12 mouse cellular contexts compared by ENCODE assay signal in the genomic region with DNA sequence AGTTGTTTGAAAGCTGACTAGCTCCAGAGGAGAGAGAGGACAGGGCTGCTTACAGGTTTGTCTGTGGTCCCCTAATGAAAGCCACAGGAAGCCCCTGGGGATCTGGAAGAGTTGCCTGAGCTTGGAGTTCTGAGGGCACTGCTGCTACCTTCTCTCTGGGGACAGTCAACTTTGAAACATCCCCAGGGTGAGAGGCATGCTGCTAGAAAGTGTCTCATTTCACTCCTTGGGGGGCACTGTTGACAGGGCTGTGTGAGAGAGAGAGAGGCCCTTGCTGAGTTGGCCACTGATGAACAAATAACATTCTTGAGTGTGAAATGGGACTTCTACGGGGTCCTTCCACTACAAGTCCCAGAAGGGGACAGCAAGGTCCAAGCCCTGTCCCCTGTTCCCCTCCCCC. TPM values are rescaled to one million over a fixed set of nuclear protein-coding genes. Genes with fewer than 3 reads are reported as not detected.
A peak's percentile ranks its signal among the peaks of the same experiment; 100 is the strongest.
DNase-seq lines count a peak whose midpoint lies in the region; ATAC-seq lines count a peak whose summit lies in the region.
"Had no signal": no experiment of that assay in that cellular context is flagged by ENCODE, and none has a peak within 500 bp of the region (broad histone marks: within the 10 kb centered on the region; RNA-seq: fewer than 3 reads in every experiment).

No protein-coding gene starts in this region.

- peaks cover 23% of the 10 kb centered on the region for H3K4me1 ChIP-seq in limb, embryonic 11.5 days (ENCODE audit: control insufficient read depth, insufficient read depth, low read length)
- peaks cover 31% of the 10 kb centered on the region for H3K4me1 ChIP-seq in limb, embryonic 10.5 days
- H3K4me1 ChIP-seq in embryonic facial prominence, embryonic 12.5 days: peaks cover 27% of the 10 kb centered on the region
- peaks cover 47% of the 10 kb centered on the region for H3K4me1 ChIP-seq in limb, embryonic 13.5 days

- no peaks in the 10 kb centered on the region for H3K27me3 ChIP-seq in limb, embryonic 11.5 days (ENCODE audit: control insufficient read depth, insufficient read depth, low read length)
- no peaks in the 10 kb centered on the region for H3K27me3 ChIP-seq in limb, embryonic 10.5 days (ENCODE audit: low read depth, poor library complexity, severe bottlenecking)
- H3K27me3 ChIP-seq in embryonic facial prominence, embryonic 12.5 days: no peaks in the 10 kb centered on the region
- no peaks in the 10 kb centered on the region for H3K27me3 ChIP-seq in limb, embryonic 13.5 days

- DNase-seq in heart, adult 11 months: peak; percentile 90
- DNase-seq in heart, postnatal 36 days: no peak
- DNase-seq in limb, embryonic 11.5 days (ENCODE audit: low spot score): no peak
- DNase-seq in limb, embryonic 10.5 days (ENCODE audit: low spot score): no peak
- DNase-seq in ovary, postnatal 10 days (ENCODE audit: low spot score): no peak
- DNase-seq: gastrocnemius, postnatal 14 days; lung, postnatal 36 days; thymus, postnatal 4 days had no signal

- no peaks in the 10 kb centered on the region for H3K9me3 ChIP-seq in limb, embryonic 11.5 days (ENCODE audit: control insufficient read depth, low read length)
- no peaks in the 10 kb centered on the region for H3K9me3 ChIP-seq in limb, embryonic 10.5 days (replicated peaks)
- H3K9me3 ChIP-seq in embryonic facial prominence, embryonic 12.5 days: no peaks in the 10 kb centered on the region
- H3K9me3 ChIP-seq in limb, embryonic 13.5 days: no peaks in the 10 kb centered on the region

- H3K9ac ChIP-seq in limb, embryonic 11.5 days (ENCODE audit: low read length): peak overlapping the region; percentile 30; the same call in 1 of the 2 replicates
- H3K9ac ChIP-seq in embryonic facial prominence, embryonic 12.5 days: peak overlapping the region; percentile 0; the same call in 1 of the 2 replicates
- 0 out of 2 replicates have a peak overlapping the region, but pooled peaks have one; percentile 91 for H3K9ac ChIP-seq in limb, embryonic 13.5 days

- peaks cover 40% of the 10 kb centered on the region for H3K36me3 ChIP-seq in limb, embryonic 11.5 days (ENCODE audit: control insufficient read depth, insufficient read depth, low read length)
- peaks cover 74% of the 10 kb centered on the region for H3K36me3 ChIP-seq in limb, embryonic 10.5 days
- H3K36me3 ChIP-seq in embryonic facial prominence, embryonic 12.5 days: peaks cover 68% of the 10 kb centered on the region
- peaks cover 66% of the 10 kb centered on the region for H3K36me3 ChIP-seq in limb, embryonic 13.5 days

- no peak overlapping the region for H3K27ac ChIP-seq in limb, embryonic 11.5 days (replicated peaks; ENCODE audit: low read depth, low read length)
- no peak overlapping the region for H3K27ac ChIP-seq in limb, embryonic 10.5 days
- no peak overlapping the region for H3K27ac ChIP-seq in embryonic facial prominence, embryonic 12.5 days
- no peak overlapping the region for H3K27ac ChIP-seq in limb, embryonic 13.5 days
- H3K27ac ChIP-seq: kidney, postnatal 0 days had no signal

- H3K4me2 ChIP-seq in limb, embryonic 11.5 days (ENCODE audit: low read depth, severe bottlenecking): no peak overlapping the region
- H3K4me2 ChIP-seq in embryonic facial prominence, embryonic 12.5 days (replicated peaks): 0 out of 2 replicates have a peak overlapping the region, but pooled peaks have one; percentile 13
- peak overlapping the region; percentile 27; the same call in 1 of the 2 replicates for H3K4me2 ChIP-seq in limb, embryonic 13.5 days (replicated peaks)

- intact Hi-C loops in heart, postnatal 36 days (cut with DNase I): loop anchor here (5.0 kb wide), 1 partner anchor 130 kb away; the partner anchor contains the start of genes Ndufa11 and Vmac

- 73% methylated on average over 1 of the region's 1 CpGs for WGBS in limb, embryonic 11.5 days
- WGBS in limb, embryonic 10.5 days: 90% methylated on average over 1 of the region's 1 CpGs
- WGBS in embryonic facial prominence, embryonic 12.5 days: 86% methylated on average over 1 of the region's 1 CpGs
- WGBS in limb, embryonic 13.5 days: 71% methylated on average over 1 of the region's 1 CpGs

- no peak overlapping the region for H3K4me3 ChIP-seq in limb, embryonic 11.5 days (ENCODE audit: low read depth, low read length)
- no peak overlapping the region for H3K4me3 ChIP-seq in limb, embryonic 10.5 days
- H3K4me3 ChIP-seq in embryonic facial prominence, embryonic 12.5 days: no peak overlapping the region
- no peak overlapping the region; the same call in 1 of the 2 replicates for H3K4me3 ChIP-seq in limb, embryonic 13.5 days

- ATAC-seq in limb, embryonic 11.5 days (ENCODE audit: insufficient number of reproducible peaks, low FRiP score, low TSS enrichment, low read depth): no peak
- no peak for ATAC-seq in embryonic facial prominence, embryonic 12.5 days (ENCODE audit: insufficient number of reproducible peaks, insufficient read depth, low FRiP score, low TSS enrichment)
- no peak for ATAC-seq in limb, embryonic 13.5 days (ENCODE audit: low FRiP score, low read depth)
- ATAC-seq in erythroid progenitor cell, adult 5-6 weeks (replicated peaks; ENCODE audit: low FRiP score, poor library complexity, severe bottlenecking): no peak

RNA-seq across cellular contexts. Expression of gene Safb, which starts 3.1 kb away (rescaled TPM):
- 10 to 100 TPM; 55.1 to 65.8 TPM for total RNA-seq in heart, postnatal 36 days (2021)
- polyA plus RNA-seq in limb, embryonic 11.5 days (2014; fragmentation: Nextera tagmentation; extraction: Ambion mirVana): 119 and 132 TPM in 2 replicates
- 161 and 183 TPM in 2 replicates for polyA plus RNA-seq in limb, embryonic 10.5 days (2016; fragmentation: Nextera tagmentation; extraction: Ambion mirVana)
- polyA plus RNA-seq in embryonic facial prominence, embryonic 12.5 days (2016; fragmentation: Nextera tagmentation; extraction: Ambion mirVana): 152 and 157 TPM in 2 replicates
- polyA plus RNA-seq in limb, embryonic 13.5 days (2015; fragmentation: Nextera tagmentation; extraction: Ambion mirVana): 113 and 121 TPM in 2 replicates
- 120 and 141 TPM in 2 replicates for total RNA-seq in erythroid progenitor cell, adult 5-6 weeks (2015; ENCODE audit: low replicate concordance)
- total RNA-seq in erythroid progenitor cell, adult 5-6 weeks (2017; ENCODE audit: low replicate concordance): 189 and 314 TPM in 2 replicates

RNA-seq across cellular contexts. Expression of gene Safb2, which starts 3.4 kb away (rescaled TPM):
- 10 to 100 TPM; 41.4 to 48.5 TPM for total RNA-seq in heart, postnatal 36 days (2021)
- 65.3 and 78.6 TPM in 2 replicates for polyA plus RNA-seq in limb, embryonic 11.5 days (2014; fragmentation: Nextera tagmentation; extraction: Ambion mirVana)
- polyA plus RNA-seq in limb, embryonic 10.5 days (2016; fragmentation: Nextera tagmentation; extraction: Ambion mirVana): 91.7 and 110 TPM in 2 replicates
- polyA plus RNA-seq in embryonic facial prominence, embryonic 12.5 days (2016; fragmentation: Nextera tagmentation; extraction: Ambion mirVana): 98.7 and 100 TPM in 2 replicates
- 85.2 and 91.4 TPM in 2 replicates for polyA plus RNA-seq in limb, embryonic 13.5 days (2015; fragmentation: Nextera tagmentation; extraction: Ambion mirVana)
- 107 and 153 TPM in 2 replicates for total RNA-seq in erythroid progenitor cell, adult 5-6 weeks (2015; ENCODE audit: low replicate concordance)
- 350 and 385 TPM in 2 replicates for total RNA-seq in erythroid progenitor cell, adult 5-6 weeks (2017; ENCODE audit: low replicate concordance)

RNA-seq across cellular contexts. Expression of gene 2410015M20Rik, which starts 21.8 kb away (rescaled TPM):
- 100 to 1,000 TPM; 342 to 346 TPM for total RNA-seq in heart, postnatal 36 days (2021)
- polyA plus RNA-seq in limb, embryonic 11.5 days (2014; fragmentation: Nextera tagmentation; extraction: Ambion mirVana): 198 and 203 TPM in 2 replicates
- 205 and 206 TPM in 2 replicates for polyA plus RNA-seq in limb, embryonic 10.5 days (2016; fragmentation: Nextera tagmentation; extraction: Ambion mirVana)
- 208 and 214 TPM in 2 replicates for polyA plus RNA-seq in embryonic facial prominence, embryonic 12.5 days (2016; fragmentation: Nextera tagmentation; extraction: Ambion mirVana)
- 226 and 230 TPM in 2 replicates for polyA plus RNA-seq in limb, embryonic 13.5 days (2015; fragmentation: Nextera tagmentation; extraction: Ambion mirVana)
- total RNA-seq in erythroid progenitor cell, adult 5-6 weeks (2015; ENCODE audit: low replicate concordance): 21.8 and 29.9 TPM in 2 replicates
- 20.7 and 33.0 TPM in 2 replicates for total RNA-seq in erythroid progenitor cell, adult 5-6 weeks (2017; ENCODE audit: low replicate concordance)

RNA-seq across cellular contexts. Expression of gene Rpl36, which starts 25.4 kb away (rescaled TPM):
- 100 to 1,000 TPM; 724 to 728 TPM for total RNA-seq in heart, postnatal 36 days (2021)
- polyA plus RNA-seq in limb, embryonic 11.5 days (2014; fragmentation: Nextera tagmentation; extraction: Ambion mirVana): 1,726 and 1,764 TPM in 2 replicates
- polyA plus RNA-seq in limb, embryonic 10.5 days (2016; fragmentation: Nextera tagmentation; extraction: Ambion mirVana): 1,560 and 1,788 TPM in 2 replicates
- 1,591 and 1,618 TPM in 2 replicates for polyA plus RNA-seq in embryonic facial prominence, embryonic 12.5 days (2016; fragmentation: Nextera tagmentation; extraction: Ambion mirVana)
- 1,714 and 1,755 TPM in 2 replicates for polyA plus RNA-seq in limb, embryonic 13.5 days (2015; fragmentation: Nextera tagmentation; extraction: Ambion mirVana)
- total RNA-seq in erythroid progenitor cell, adult 5-6 weeks (2015; ENCODE audit: low replicate concordance): 298 and 344 TPM in 2 replicates
- total RNA-seq in erythroid progenitor cell, adult 5-6 weeks (2017; ENCODE audit: low replicate concordance): 203 and 323 TPM in 2 replicates

RNA-seq across cellular contexts. Expression of gene Gm20219, which starts 33.6 kb away (rescaled TPM):
- total RNA-seq in heart, postnatal 36 days (2021): under 1 TPM in 1 of 2 experiments, not detected in 1; 0.22 TPM
- 0.73 and 0.84 TPM in 2 replicates for polyA plus RNA-seq in limb, embryonic 11.5 days (2014; fragmentation: Nextera tagmentation; extraction: Ambion mirVana)
- polyA plus RNA-seq in limb, embryonic 10.5 days (2016; fragmentation: Nextera tagmentation; extraction: Ambion mirVana): 0.58 and 1.3 TPM in 2 replicates
- polyA plus RNA-seq in embryonic facial prominence, embryonic 12.5 days (2016; fragmentation: Nextera tagmentation; extraction: Ambion mirVana): 1.4 and 1.7 TPM in 2 replicates
- polyA plus RNA-seq in limb, embryonic 13.5 days (2015; fragmentation: Nextera tagmentation; extraction: Ambion mirVana): 2.5 and 2.6 TPM in 2 replicates
- total RNA-seq in erythroid progenitor cell, adult 5-6 weeks (2015; ENCODE audit: low replicate concordance): 6.1 TPM in 1 of 2 replicates, not detected in the other
- 1.2 TPM in 1 of 2 replicates, not detected in the other for total RNA-seq in erythroid progenitor cell, adult 5-6 weeks (2017; ENCODE audit: low replicate concordance)

Comparison
In these comparisons a context has a peak if more than half of its experiments do, and no peak if none do; other contexts are left out.
1. H3K9ac ChIP-seq: peak in every context shown above with its lines; median percentile 91 in limb, embryonic 13.5 days; 30 in limb, embryonic 11.5 days; 0 in embryonic facial prominence, embryonic 12.5 days.